Mouse (Mus musculus) gastrocnemius, postnatal 14 days (tissue): ENCODE measurements around the gene Akirin1. TPM values are rescaled to one million over a fixed set of nuclear protein-coding genes. Genes with fewer than 3 reads are reported as not detected.
A peak's percentile ranks its signal among the peaks of the same experiment; 100 is the strongest.

Experiments
- DNase-seq: peaks from one replicate; pipeline ENCODE4 v3.0.0; 2021; ENCODE audit warnings: mixed read lengths
- intact Hi-C: fragments of 180-260 bp; cut with DNase I; formaldehyde crosslinking; loops from one replicate; pipeline ENCODE4 v1.15.1; 2025; ENCODE audit warnings: low total_unique reads
- long read RNA-seq, 2 experiments: library from polyadenylated mRNA; stranded (forward); transcript quantifications; one replicate each; pipeline ENCODE4 v2.0.0; 2021
- total RNA-seq, 2 experiments: library from RNA; stranded (reverse); gene quantifications; 2 replicates each; pipeline ENCODE4 v1.2.3; 2021

Gene Akirin1
- 10 to 100 TPM; 18.2 to 18.9 TPM for total RNA-seq
- long read RNA-seq, experiment 1, transcript Akirin1-201 (5 exons, 3,052 nt) = major isoform, 53 of 56 reads
- long read RNA-seq, experiment 1, partial matches to known transcripts = 1 of 56 reads
- long read RNA-seq, experiment 1, other reads (novel, unspliced or antisense) = 2 of 56 reads
- long read RNA-seq, experiment 2, transcript Akirin1-201 (5 exons, 3,052 nt) = major isoform, 54 of 54 reads
- long read RNA-seq, experiment 2, partial matches to known transcripts = 0 of 54 reads
- long read RNA-seq, experiment 2, other reads (novel, unspliced or antisense) = 0 of 54 reads

- intact Hi-C loops = no loop called here
- peak; percentile 99 for DNase-seq
Observed at GRCm38 (mm10) chr4:123750152-123750651, at the start of gene Akirin1. TSS of gene Akirin1 (minus strand) at chr4:123750345.

- intact Hi-C loops = no loop called here
- no peak for DNase-seq
Observed at GRCm38 (mm10) chr4:123797856-123798255, 47.7 kb upstream of the Akirin1 start.

DNA sequence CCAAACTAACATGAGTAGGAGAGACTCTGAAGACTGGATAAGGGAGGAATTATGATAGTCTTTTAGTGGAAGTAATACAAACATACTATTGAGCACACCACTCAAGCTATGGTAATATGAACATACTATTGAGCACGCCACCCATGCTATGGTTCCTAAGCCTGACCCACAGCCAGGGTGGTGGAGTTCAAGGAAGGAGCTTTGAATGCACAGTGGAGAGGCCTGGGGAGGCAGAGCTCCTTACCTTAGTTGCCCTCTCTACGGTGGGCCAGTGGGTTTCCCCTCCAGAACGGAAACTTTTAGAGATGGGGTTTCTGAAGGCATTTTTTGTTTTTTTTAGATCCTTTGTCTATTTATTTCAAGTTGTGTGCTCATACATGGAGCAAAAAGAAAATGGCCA lies 47.3 kb upstream of the Akirin1 start:
- intact Hi-C loops = no loop called here
- no peak for DNase-seq

- DNase-seq = no peak
- intact Hi-C loops = no loop called here
Observed at GRCm38 (mm10) chr4:123795057-123795456, 44.9 kb upstream of the Akirin1 start.

GRCm38 (mm10) chr4:123793136-123793535 lies 43.0 kb upstream of the Akirin1 start:
- intact Hi-C loops = no loop called here
- DNase-seq = no peak

GRCm38 (mm10) chr4:123792666-123793065 lies 42.5 kb upstream of the Akirin1 start:
- DNase-seq = no peak
- intact Hi-C loops = no loop called here

DNA sequence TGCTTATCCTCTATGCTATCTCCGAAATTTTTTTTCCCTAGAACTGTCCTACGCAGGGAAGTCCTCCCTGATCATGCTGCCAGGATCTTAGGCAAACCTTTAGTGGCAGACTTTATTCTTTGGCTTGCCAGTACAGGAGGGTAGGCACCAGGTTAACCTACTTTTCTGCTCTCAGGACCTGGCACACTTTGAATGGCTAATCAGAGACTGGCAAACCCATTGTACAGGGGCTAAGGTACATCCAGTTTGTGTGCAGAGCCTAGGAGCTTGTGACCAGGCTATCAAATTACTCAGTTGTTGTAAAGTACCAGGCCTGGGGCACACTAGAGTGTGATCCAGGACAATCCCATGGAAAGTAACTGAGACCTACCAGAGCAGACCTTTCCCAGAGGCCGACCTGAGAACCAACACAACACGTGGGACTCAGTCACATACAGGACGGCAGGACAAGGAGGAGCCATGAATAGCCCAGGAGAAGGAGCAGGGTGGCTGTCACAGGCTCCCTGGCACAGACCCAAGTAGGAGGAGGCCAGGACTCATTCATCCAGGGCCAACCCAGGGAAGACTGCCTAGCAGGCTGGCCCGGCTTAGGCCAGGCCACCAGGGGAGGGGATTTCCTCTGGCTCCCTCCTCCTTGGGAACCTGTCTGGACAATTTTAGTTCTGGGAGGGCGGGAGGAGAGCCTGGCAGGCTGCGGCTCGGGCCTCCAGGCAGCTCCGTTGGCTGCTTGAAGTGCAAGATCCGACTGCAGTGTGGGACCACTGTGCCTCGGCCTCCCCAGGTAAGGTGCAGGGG lies 37.2 kb upstream of the Akirin1 start, which contains the start of gene Rhbdl2:
Gene Rhbdl2, plus strand, starts transcription at position 684 of the 795 bp plus-strand sequence.
- intact Hi-C loops = no loop called here
- peak; percentile 57 for DNase-seq

- no peak for DNase-seq
- intact Hi-C loops = no loop called here
Observed at GRCm38 (mm10) chr4:123768234-123768633, 18.1 kb upstream of the Akirin1 start.

DNA sequence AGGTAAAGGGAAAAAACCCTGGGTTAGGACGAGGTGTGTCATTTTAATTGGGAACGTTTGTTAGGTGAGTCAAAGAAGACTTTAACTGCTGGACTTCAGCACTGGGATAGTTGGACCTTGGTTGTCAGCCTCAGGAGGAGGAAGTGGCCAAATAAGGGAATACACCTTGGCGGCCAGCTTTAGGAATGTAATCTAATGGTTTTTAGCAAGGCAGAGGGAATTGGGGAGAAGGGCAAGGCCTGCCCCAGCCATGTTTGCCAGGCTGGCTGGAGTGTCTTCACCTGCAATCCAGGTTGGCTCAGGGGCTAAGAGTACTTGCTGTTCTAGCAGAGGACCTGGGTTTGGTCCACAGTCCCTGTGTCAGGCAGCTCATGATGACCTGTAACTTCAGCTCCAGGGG lies 17.7 kb upstream of the Akirin1 start:
- DNase-seq = no peak
- intact Hi-C loops = no loop called here

DNA sequence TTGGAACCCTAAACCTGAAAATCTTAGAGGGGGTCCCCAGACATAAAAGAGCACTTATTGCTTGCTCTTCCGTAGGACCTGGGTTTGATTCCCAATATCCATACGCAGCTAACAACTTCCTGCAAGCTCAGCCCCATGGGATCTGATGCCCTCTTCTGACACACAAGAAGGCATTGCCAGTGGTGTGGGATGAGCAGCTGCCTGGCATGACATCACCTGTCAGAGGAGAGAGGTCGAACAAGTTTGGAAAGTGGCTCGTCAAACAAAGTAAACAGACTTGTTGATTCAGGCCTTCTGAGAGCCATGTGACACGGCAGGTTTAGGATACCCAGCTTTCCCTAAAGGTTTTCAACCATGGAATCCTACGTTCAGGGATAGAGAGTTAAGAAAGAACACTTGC lies 14.9 kb upstream of the Akirin1 start:
- intact Hi-C loops = no loop called here
- no peak for DNase-seq

GRCm38 (mm10) chr4:123758306-123758705 lies 8.2 kb upstream of the Akirin1 start:
- DNase-seq = no peak
- intact Hi-C loops = loop anchor here (5.0 kb wide), 1 partner anchor 139 kb away; no protein-coding TSS in a partner anchor

- peak; percentile 23 for DNase-seq
- intact Hi-C loops = no loop called here
Observed at GRCm38 (mm10) chr4:123750707-123751312, 665 bp upstream of the Akirin1 start.

GRCm38 (mm10) chr4:123749484-123750130 lies 538 bp downstream of the Akirin1 start:
- DNase-seq = peak; percentile 44
- intact Hi-C loops = no loop called here

DNA sequence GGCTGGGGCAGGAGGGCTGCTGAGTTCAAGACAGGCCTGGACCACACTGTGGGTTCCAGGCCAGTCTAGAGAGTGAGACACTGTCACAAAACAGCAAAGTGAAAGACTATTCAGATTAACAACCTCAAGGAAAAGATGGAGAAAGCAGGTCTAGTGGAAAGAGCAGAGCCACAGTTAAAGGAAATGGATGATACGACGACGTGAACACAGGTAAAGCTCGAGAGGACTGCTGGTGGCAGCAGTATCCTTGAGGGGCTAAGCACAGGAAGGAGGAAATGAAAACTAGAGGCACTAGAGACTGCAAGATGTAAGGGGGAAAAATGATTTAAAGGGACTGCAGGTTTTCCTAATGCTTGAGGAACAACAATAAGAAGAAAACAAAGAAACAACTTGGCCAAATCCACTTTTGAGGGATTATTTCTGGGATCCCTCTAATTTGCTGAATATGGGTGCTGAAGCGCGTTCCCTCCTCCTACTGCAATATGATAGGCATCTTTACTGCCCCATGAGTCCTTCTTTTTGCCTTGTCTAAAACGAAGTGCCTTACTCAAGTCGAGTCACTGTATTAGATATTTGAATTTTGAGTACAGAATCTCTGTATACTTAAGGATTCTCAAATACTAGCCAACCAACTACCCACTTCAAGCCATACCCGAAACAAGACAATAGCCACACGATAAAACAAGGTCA lies 1.3 kb downstream of the Akirin1 start:
- intact Hi-C loops = no loop called here
- no peak for DNase-seq

GRCm38 (mm10) chr4:123745221-123745775 lies 4.8 kb downstream of the Akirin1 start:
- intact Hi-C loops = no loop called here
- DNase-seq = no peak

- intact Hi-C loops = no loop called here
- DNase-seq = no peak
Observed at GRCm38 (mm10) chr4:123742891-123743290, 7.3 kb downstream of the Akirin1 start.

DNA sequence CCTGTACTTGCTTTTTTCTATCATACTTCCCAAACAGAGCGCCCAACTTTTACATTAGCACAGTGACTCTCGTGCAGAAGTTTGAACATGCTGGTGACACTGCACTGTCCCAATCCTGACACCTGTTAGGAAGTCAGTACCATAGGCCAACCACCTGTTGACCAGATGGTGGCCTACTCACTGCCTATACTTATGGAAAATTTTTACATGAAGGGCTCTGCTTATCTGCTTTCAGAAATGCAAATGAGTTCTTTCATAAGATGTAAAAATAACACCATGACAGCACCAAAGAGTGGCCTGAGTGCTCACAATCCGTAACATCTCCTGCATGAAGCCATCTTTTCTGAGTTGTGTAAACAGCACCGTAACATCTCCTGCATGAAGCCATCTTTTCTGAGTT lies 11.4 kb downstream of the Akirin1 start:
- intact Hi-C loops = no loop called here
- DNase-seq = no peak

DNA sequence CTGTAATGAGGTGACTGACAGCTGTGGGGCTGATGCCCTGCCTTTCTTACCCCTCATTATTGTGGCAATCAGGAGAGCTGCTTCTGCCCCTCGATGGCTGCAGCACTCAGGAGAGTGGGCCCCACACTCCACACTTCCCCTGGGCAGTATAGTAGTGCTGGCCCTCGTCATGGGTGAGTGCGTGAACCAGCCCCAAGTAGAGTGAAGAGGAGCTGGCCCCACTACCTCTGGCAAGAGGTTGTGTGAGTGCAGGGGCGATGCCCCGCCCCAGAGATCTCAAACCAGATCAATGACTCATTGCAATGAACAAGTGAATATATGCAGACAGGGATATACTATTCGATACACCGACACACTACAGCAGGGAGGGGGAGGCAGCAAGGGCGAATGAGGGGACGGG lies 16.6 kb downstream of the Akirin1 start:
- DNase-seq = no peak
- intact Hi-C loops = no loop called here

- intact Hi-C loops = no loop called here
- no peak for DNase-seq
Observed at GRCm38 (mm10) chr4:123732921-123733320, 17.2 kb downstream of the Akirin1 start.
